23 mouse cellular contexts compared by ENCODE assay signal in the genomic region with DNA sequence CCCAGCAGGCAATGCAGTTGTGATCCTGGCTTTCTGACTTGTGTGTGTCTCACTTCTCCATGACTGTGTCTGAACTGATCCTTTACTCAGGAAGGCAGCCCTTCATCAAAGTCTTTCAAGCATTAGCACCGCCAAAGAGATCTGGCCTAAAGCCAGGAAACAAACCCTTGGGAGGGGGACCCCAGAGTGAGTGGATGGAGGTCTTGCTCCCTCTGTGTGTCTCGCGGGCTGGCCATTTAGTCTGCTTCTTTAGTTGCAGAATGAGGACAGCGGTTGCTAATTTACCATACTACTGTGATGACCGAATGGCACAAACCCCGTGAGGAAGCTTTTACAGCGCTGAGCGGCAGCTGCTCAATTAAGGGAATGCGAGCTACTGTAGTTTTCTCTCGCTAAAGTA.
A peak's percentile ranks its signal among the peaks of the same experiment; 100 is the strongest.
DNase-seq lines count a peak whose midpoint lies in the region; ATAC-seq lines count a peak whose summit lies in the region.
"Had no signal": no experiment of that assay in that cellular context is flagged by ENCODE, and none has a peak within 500 bp of the region (broad histone marks: within the 10 kb centered on the region; RNA-seq: fewer than 3 reads in every experiment).

No protein-coding gene starts in this region.

- no peaks in the 10 kb centered on the region for H3K36me3 ChIP-seq in forebrain, embryonic 12.5 days (replicated peaks)
- H3K36me3 ChIP-seq in forebrain, embryonic 10.5 days (replicated peaks), result no peaks in the 10 kb centered on the region
- H3K36me3 ChIP-seq in megakaryocyte, embryonic 14.5 days (replicated peaks; ENCODE audit: low read length), result peaks cover 92% of the 10 kb centered on the region
- no peaks in the 10 kb centered on the region for H3K36me3 ChIP-seq in embryonic facial prominence, embryonic 14.5 days (ENCODE audit: control insufficient read depth, insufficient read depth, low read length)
- H3K36me3 ChIP-seq: heart, embryonic 15.5 days; midbrain, embryonic 12.5 days had no signal

- H3K4me2 ChIP-seq in forebrain, embryonic 12.5 days, result no peak overlapping the region
- H3K4me2 ChIP-seq in embryonic facial prominence, embryonic 14.5 days (ENCODE audit: low read depth, low read length), result no peak overlapping the region
- H3K4me2 ChIP-seq: heart, embryonic 15.5 days; liver, embryonic 11.5 days; midbrain, embryonic 12.5 days had no signal

- no peak overlapping the region for H3K27ac ChIP-seq in forebrain, embryonic 12.5 days
- H3K27ac ChIP-seq in forebrain, embryonic 10.5 days, result no peak overlapping the region
- H3K27ac ChIP-seq in embryonic facial prominence, embryonic 14.5 days (replicated peaks; ENCODE audit: low read depth, low read length), result no peak overlapping the region; the same call in 1 of the 2 replicates
- H3K27ac ChIP-seq: heart, embryonic 15.5 days; kidney, postnatal 0 days; midbrain, embryonic 12.5 days had no signal

- 41% methylated on average over 10 of the region's 10 CpGs for WGBS in forebrain, embryonic 12.5 days
- whole genome bisulfite sequencing in forebrain, embryonic 10.5 days, result 86% methylated on average over 10 of the region's 10 CpGs
- 53% methylated on average over 10 of the region's 10 CpGs for WGBS in embryonic facial prominence, embryonic 14.5 days

- H3K4me3 ChIP-seq in forebrain, embryonic 12.5 days (replicated peaks), result no peak overlapping the region
- H3K4me3 ChIP-seq in forebrain, embryonic 10.5 days, result no peak overlapping the region
- peak overlapping the region; percentile 19 for H3K4me3 ChIP-seq in megakaryocyte, embryonic 14.5 days (replicated peaks)
- no peak overlapping the region for H3K4me3 ChIP-seq in embryonic facial prominence, embryonic 14.5 days (ENCODE audit: low read depth, low read length)
- H3K4me3 ChIP-seq: heart, embryonic 15.5 days; midbrain, embryonic 12.5 days had no signal

- H3K4me1 ChIP-seq in forebrain, embryonic 12.5 days, result peaks cover 7% of the 10 kb centered on the region
- peaks cover 17% of the 10 kb centered on the region for H3K4me1 ChIP-seq in forebrain, embryonic 10.5 days
- peaks cover 97% of the 10 kb centered on the region for H3K4me1 ChIP-seq in megakaryocyte, embryonic 14.5 days
- H3K4me1 ChIP-seq in embryonic facial prominence, embryonic 14.5 days (ENCODE audit: control insufficient read depth, insufficient read depth, low read length), result peaks cover 23% of the 10 kb centered on the region
- H3K4me1 ChIP-seq: heart, embryonic 15.5 days had no signal

- DNase-seq in forebrain, embryonic 10.5 days (ENCODE audit: extremely low spot score, low spot score), result no peak
- DNase-seq in embryonic facial prominence, embryonic 14.5 days (ENCODE audit: low spot score), result no peak
- DNase-seq in retina, embryonic 14.5 days (ENCODE audit: low spot score), result peak; percentile 52
- DNase-seq in embryo, embryonic 10.5 days (ENCODE audit: low spot score), result no peak
- DNase-seq: adrenal gland, postnatal 10 days; cerebellum, adult 11 months; cerebellum, postnatal 25 days; gastrocnemius, postnatal 36 days; heart, postnatal 4 days; kidney, adult 18-20 months; left cerebral cortex, postnatal 4 days; lung, adult 18-20 months; lung, postnatal 36 days; spleen, adult 18-20 months; thymus, postnatal 25 days had no signal

- no peak overlapping the region for H3K9ac ChIP-seq in forebrain, embryonic 12.5 days
- H3K9ac ChIP-seq in embryonic facial prominence, embryonic 14.5 days (ENCODE audit: low read depth, low read length), result no peak overlapping the region
- H3K9ac ChIP-seq: heart, embryonic 15.5 days; midbrain, embryonic 12.5 days had no signal

- no peaks in the 10 kb centered on the region for H3K9me3 ChIP-seq in forebrain, embryonic 12.5 days
- no peaks in the 10 kb centered on the region for H3K9me3 ChIP-seq in forebrain, embryonic 10.5 days
- no peaks in the 10 kb centered on the region for H3K9me3 ChIP-seq in megakaryocyte, embryonic 14.5 days
- no peaks in the 10 kb centered on the region for H3K9me3 ChIP-seq in embryonic facial prominence, embryonic 14.5 days (ENCODE audit: control insufficient read depth, low read length)
- H3K9me3 ChIP-seq: heart, embryonic 15.5 days; midbrain, embryonic 12.5 days had no signal

- 0 out of 2 replicates have a peak, but pooled peaks have one; percentile 46 for ATAC-seq in forebrain, embryonic 12.5 days (ENCODE audit: low FRiP score)
- ATAC-seq in megakaryocyte, adult 5-6 weeks (ENCODE audit: poor library complexity, severe bottlenecking), result no peak
- peak; percentile 58; the same call in 1 of the 2 replicates for ATAC-seq in embryonic facial prominence, embryonic 14.5 days (ENCODE audit: low read depth)
- ATAC-seq: activated CD4-positive, CD25-positive, alpha-beta regulatory T cell, adult 4 months had no signal

- H3K27me3 ChIP-seq in forebrain, embryonic 12.5 days, result peaks cover 13% of the 10 kb centered on the region; the same call in 1 of the 2 replicates
- H3K27me3 ChIP-seq in forebrain, embryonic 10.5 days (ENCODE audit: poor library complexity, severe bottlenecking), result peaks cover 32% of the 10 kb centered on the region
- no peaks in the 10 kb centered on the region for H3K27me3 ChIP-seq in megakaryocyte, embryonic 14.5 days (replicated peaks)
- H3K27me3 ChIP-seq in embryonic facial prominence, embryonic 14.5 days (replicated peaks; ENCODE audit: control insufficient read depth, insufficient read depth, low read length), result peaks cover under 1% of the 10 kb centered on the region; the same call in 1 of the 2 replicates
